Mouse (Mus musculus) limb, embryonic 11.5 days (tissue): Measurements from ENCODE around the gene Armcx6. TPM values are rescaled to one million over a fixed set of nuclear protein-coding genes. Genes with fewer than 3 reads are reported as not detected.
"Not testable (repeated sequence)": the region's sequence is repeated elsewhere in the genome, so short reads cannot be mapped to it uniquely, and the experiment has no call there.

Experiments used
- ATAC-seq: fragments of 200-750 bp; cut with Nextera tagmentation; 2 replicates; pipeline ENCODE4 v1.8.0; 2017; ENCODE audit warnings: low read depth; ENCODE audit not compliant: insufficient number of reproducible peaks, low FRiP score, low TSS enrichment
- DNase-seq: peaks from one replicate; pipeline ENCODE4 v3.0.0-alpha.2; 2015; ENCODE audit warnings: low spot score
- H3K27ac ChIP-seq: fragments of 300-500 bp; sonication (generic); replicated peaks from 2 replicates; pipeline ENCODE4 v1.5.1; 2014; ENCODE audit warnings: low read depth, mild to moderate bottlenecking, low read length
- H3K27me3 ChIP-seq: fragments of 300-500 bp; sonication (generic); 2 replicates; pipeline ENCODE4 v1.6.1; 2014; ENCODE audit warnings: mild to moderate bottlenecking, low read length, mixed read lengths; ENCODE audit not compliant: control insufficient read depth, insufficient read depth
- H3K36me3 ChIP-seq: fragments of 300-500 bp; sonication (generic); 2 replicates; pipeline ENCODE4 v1.6.1; 2014; ENCODE audit warnings: mild to moderate bottlenecking, low read length, moderate library complexity, mixed read lengths; ENCODE audit not compliant: control insufficient read depth, insufficient read depth
- H3K4me1 ChIP-seq: fragments of 300-500 bp; sonication (generic); 2 replicates; pipeline ENCODE4 v1.6.1; 2014; ENCODE audit warnings: low read length, mixed read lengths; ENCODE audit not compliant: control insufficient read depth, insufficient read depth
- H3K4me2 ChIP-seq: fragments of 300-500 bp; sonication (generic); 2 replicates; pipeline ENCODE4 v1.6.1; 2014; ENCODE audit warnings: low read depth, mild to moderate bottlenecking, moderate library complexity; ENCODE audit not compliant: severe bottlenecking
- H3K4me3 ChIP-seq: fragments of 300-500 bp; sonication (generic); 2 replicates; pipeline ENCODE4 v1.5.1; 2014; ENCODE audit warnings: low read depth, low read length
- H3K9ac ChIP-seq: fragments of 300-500 bp; sonication (generic); 2 replicates; pipeline ENCODE4 v1.6.1; 2014; ENCODE audit warnings: mild to moderate bottlenecking, low read length
- H3K9me3 ChIP-seq: fragments of 300-500 bp; sonication (generic); 2 replicates; pipeline ENCODE4 v1.6.1; 2016; ENCODE audit warnings: low read length; ENCODE audit not compliant: control insufficient read depth
- WGBS: fragments of 180-500 bp; shearing (Covaris S2); extraction: QIAGEN DNeasy Blood & Tissue Kit; methylation state at CpG from one replicate; pipeline ENCODE4 v1.1.7; 2014; 5-methylcytosine and 5-hydroxymethylcytosine counted together
- polyA plus RNA-seq: library from polyadenylated mRNA; unstranded; fragments of >200 nt; fragmentation: Nextera tagmentation; extraction: Ambion mirVana; gene quantifications from 2 replicates; pipeline ENCODE4 v1.2.1, GENCODE M21; 2014

The Armcx6 gene
- 21.6 and 25.9 TPM in 2 replicates for polyA plus RNA-seq

GRCm38 (mm10) chrX:134750764-134751592, at the start of gene Armcx6:
Gene Armcx6, minus strand, starts transcription at chrX:134751417.
- WGBS, result 18% methylated on average over 36 of the region's 36 CpGs
- ATAC-seq (peak; percentile 89), DNase-seq (peak; percentile 76)
- H3K27ac ChIP-seq, result peak within 1 kb of the TSS; percentile 74
- peak within 1 kb of the TSS; percentile 36 for H3K4me3 ChIP-seq
- peak within 1 kb of the TSS; percentile 56 for H3K9ac ChIP-seq
- no peaks in the 10 kb centered on the region for H3K9me3 ChIP-seq
- 0 out of 2 replicates have a peak, but pooled peaks cover 7% of the 10 kb centered on the region for H3K27me3 ChIP-seq
- H3K4me1 ChIP-seq, result no peaks in the 10 kb centered on the region
- H3K4me2 ChIP-seq, result peak within 1 kb of the TSS; percentile 50
- no peaks in the 10 kb centered on the region for H3K36me3 ChIP-seq

- Histone ChIP-seq H3K4me3 (no peak overlapping the region), H3K27me3 (no peaks in the 10 kb centered on the region), H3K36me3 (no peaks in the 10 kb centered on the region), H3K9me3 (no peaks in the 10 kb centered on the region), H3K9ac (no peak overlapping the region), H3K27ac (no peak overlapping the region), H3K4me2 (no peak overlapping the region), H3K4me1 (no peaks in the 10 kb centered on the region)
- WGBS, result 81% methylated on average over 4 of the region's 4 CpGs
- ATAC-seq (no peak), DNase-seq (no peak)
Measured at GRCm38 (mm10) chrX:134787728-134788127, 36.5 kb upstream of the Armcx6 start.

GRCm38 (mm10) chrX:134763428-134764198, 12.4 kb upstream of the Armcx6 start:
- H3K4me3 ChIP-seq, H3K27ac ChIP-seq, H3K4me2 ChIP-seq, H3K9me3 ChIP-seq, H3K9ac ChIP-seq, DNase-seq, H3K36me3 ChIP-seq, H3K4me1 ChIP-seq, H3K27me3 ChIP-seq: not testable (repeated sequence)
- WGBS, result 54% methylated on average over 3 of the region's 4 CpGs
- ATAC-seq, result peak; percentile 54; the same call in 1 of the 2 replicates

GRCm38 (mm10) chrX:134757293-134757995, 6.2 kb upstream of the Armcx6 start:
- Histone ChIP-seq H3K27me3 (0 out of 2 replicates have a peak, but pooled peaks cover 5% of the 10 kb centered on the region), H3K27ac (no peak overlapping the region)

GRCm38 (mm10) chrX:134756434-134757292, 5.4 kb upstream of the Armcx6 start, which contains the start of gene Armcx3:
Gene Armcx3, plus strand, starts transcription at chrX:134756595.
- 0 out of 2 replicates have a peak, but pooled peaks cover 5% of the 10 kb centered on the region for H3K27me3 ChIP-seq
- H3K4me1 ChIP-seq, result no peaks in the 10 kb centered on the region
- ATAC-seq (peak; percentile 86), DNase-seq (peak; percentile 54)
- WGBS, result 22% methylated on average over 44 of the region's 46 CpGs
- H3K36me3 ChIP-seq, result no peaks in the 10 kb centered on the region
- no peaks in the 10 kb centered on the region for H3K9me3 ChIP-seq
- H3K4me3 ChIP-seq, result peak within 1 kb of the TSS; percentile 53
- peak within 1 kb of the TSS; percentile 66 for H3K9ac ChIP-seq
- peak within 1 kb of the TSS; percentile 35 for H3K4me2 ChIP-seq
- no peak within 1 kb of the TSS for H3K27ac ChIP-seq

More at GRCm38 (mm10) chrX:134757293-134757995, 6.2 kb upstream of the Armcx6 start:
- H3K4me2 ChIP-seq, result peak overlapping the region; percentile 35
- 21% methylated on average over 13 of the region's 13 CpGs for WGBS
- no peaks in the 10 kb centered on the region for H3K9me3 ChIP-seq
- peak overlapping the region; percentile 53 for H3K4me3 ChIP-seq
- DNase-seq (no peak), ATAC-seq (no peak)
- no peaks in the 10 kb centered on the region for H3K36me3 ChIP-seq
- H3K4me1 ChIP-seq, result no peaks in the 10 kb centered on the region
- peak overlapping the region; percentile 66; the same call in 1 of the 2 replicates for H3K9ac ChIP-seq

- H3K4me3 ChIP-seq, result no peak overlapping the region
- no peaks in the 10 kb centered on the region for H3K4me1 ChIP-seq
- WGBS, result 38% methylated on average over 4 of the region's 4 CpGs
- no peak for ATAC-seq
- H3K4me2 ChIP-seq, result no peak overlapping the region
- no peaks in the 10 kb centered on the region for H3K36me3 ChIP-seq
- H3K9ac ChIP-seq, result no peak overlapping the region
- no peaks in the 10 kb centered on the region for H3K9me3 ChIP-seq
- DNase-seq, result no peak
- 0 out of 2 replicates have a peak, but pooled peaks cover 7% of the 10 kb centered on the region for H3K27me3 ChIP-seq
- no peak overlapping the region for H3K27ac ChIP-seq
Measured at GRCm38 (mm10) chrX:134752584-134752983, 1.4 kb upstream of the Armcx6 start.

- WGBS, result 54% methylated on average over 2 of the region's 2 CpGs
- no peak for ATAC-seq
Measured at GRCm38 (mm10) chrX:134751910-134752309, 693 bp upstream of the Armcx6 start.

More at GRCm38 (mm10) chrX:134751910-134752309, 693 bp upstream of the Armcx6 start:
- no peak overlapping the region for H3K27ac ChIP-seq
- no peak overlapping the region for H3K4me3 ChIP-seq
- no peak overlapping the region for H3K4me2 ChIP-seq
- no peak overlapping the region for H3K9ac ChIP-seq
- no peaks in the 10 kb centered on the region for H3K9me3 ChIP-seq
- H3K4me1 ChIP-seq, result no peaks in the 10 kb centered on the region
- H3K27me3 ChIP-seq, result 0 out of 2 replicates have a peak, but pooled peaks cover 7% of the 10 kb centered on the region
- no peak for DNase-seq
- no peaks in the 10 kb centered on the region for H3K36me3 ChIP-seq
